Mouse (Mus musculus) heart, postnatal 0 days (tissue): Measurements from ENCODE around the gene Ypel5.

Experiments used
- CTCF ChIP-seq: IDR thresholded peaks from 2 replicates; pipeline ENCODE4 v1.5.1; 2016; ENCODE audit warnings: antibody characterized with exemption, control low read depth, low read depth
- EP300 ChIP-seq: IDR thresholded peaks from 2 replicates; pipeline ENCODE4 v1.6.1; 2016; ENCODE audit warnings: antibody characterized with exemption, low read depth

DNA sequence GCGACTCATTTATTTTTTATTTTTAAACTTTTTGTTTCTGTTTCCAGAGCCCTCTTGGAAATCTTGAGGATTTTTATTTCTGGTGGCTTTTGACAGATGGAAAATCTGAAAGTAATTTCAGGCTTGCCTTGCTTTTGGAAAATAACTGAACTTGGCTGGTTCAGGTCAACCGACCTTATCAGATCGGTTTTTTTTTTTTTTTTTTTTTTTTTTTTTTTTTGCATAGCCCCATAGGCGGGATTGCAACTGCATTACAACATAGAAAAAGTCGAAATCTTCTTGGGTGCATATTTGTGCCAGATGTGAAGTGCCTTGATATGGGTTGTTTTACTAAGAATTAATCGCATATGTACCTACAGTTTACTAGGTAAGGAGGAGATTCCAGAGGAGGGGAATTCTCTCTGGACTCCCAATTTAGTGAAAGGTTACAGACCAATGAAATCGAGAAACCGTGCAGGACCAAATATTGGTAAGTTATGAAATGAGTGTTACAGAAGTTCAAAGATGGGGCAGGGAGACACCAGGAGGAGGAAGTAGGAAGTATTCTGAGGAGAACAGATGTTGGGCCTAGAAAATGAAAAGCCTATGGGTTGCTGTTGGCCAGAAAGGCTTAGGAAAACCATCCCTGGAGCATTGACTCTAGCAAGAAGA lies 1.7 kb downstream of the Ypel5 start:
- TF ChIP-seq CTCF, result no peak
- TF ChIP-seq EP300, result no peak
